Mouse (Mus musculus): ENCODE data around the gene Rab7b.

DNA sequence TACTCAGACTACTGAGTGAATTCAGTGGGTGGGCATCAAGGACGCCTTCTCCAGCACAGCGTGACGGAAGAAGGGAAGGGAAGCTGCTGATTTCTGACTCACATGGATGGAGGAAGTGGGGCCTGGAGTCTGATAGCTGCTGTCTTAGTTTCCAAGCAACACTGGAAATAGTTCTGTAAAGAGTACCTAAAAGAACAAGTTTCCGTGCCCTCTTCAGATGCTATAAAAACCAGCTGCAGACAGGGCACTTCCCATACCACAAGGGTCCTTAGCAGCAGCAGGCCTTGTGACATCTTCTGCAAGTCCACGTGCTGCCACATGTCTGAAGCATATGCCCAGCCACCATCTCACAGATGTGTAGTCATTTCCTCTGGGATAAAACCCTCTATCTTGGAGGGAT lies 8.9 kb upstream of the Rab7b start:
- no peak for TF ChIP-seq TCF3 (IDR thresholded peaks at IDR 0.05; ENCODE audit: insufficient read length, low read depth)
- TF ChIP-seq POLR2A (IDR thresholded peaks at IDR 0.05; ENCODE audit: insufficient read length, low read depth) = no peak
- TF ChIP-seq TCF12 (IDR thresholded peaks at IDR 0.05; ENCODE audit: insufficient read depth, poor library complexity, severe bottlenecking) = no peak
- no peak for TF ChIP-seq USF1 (IDR thresholded peaks at IDR 0.05; ENCODE audit: low read depth)

Measured in myocyte (in vitro differentiated cells).